Mouse (Mus musculus) ZHBTc4 (cell line): ENCODE data around the gene Adam15.
A peak's percentile ranks its signal among the peaks of the same experiment; 100 is the strongest.

Experiments used
- DNase-seq: peaks from one replicate; pipeline ENCODE4 v3.0.0-alpha.2; 2011; ENCODE audit warnings: low read depth, low spot score

Adam15 gene

DNA sequence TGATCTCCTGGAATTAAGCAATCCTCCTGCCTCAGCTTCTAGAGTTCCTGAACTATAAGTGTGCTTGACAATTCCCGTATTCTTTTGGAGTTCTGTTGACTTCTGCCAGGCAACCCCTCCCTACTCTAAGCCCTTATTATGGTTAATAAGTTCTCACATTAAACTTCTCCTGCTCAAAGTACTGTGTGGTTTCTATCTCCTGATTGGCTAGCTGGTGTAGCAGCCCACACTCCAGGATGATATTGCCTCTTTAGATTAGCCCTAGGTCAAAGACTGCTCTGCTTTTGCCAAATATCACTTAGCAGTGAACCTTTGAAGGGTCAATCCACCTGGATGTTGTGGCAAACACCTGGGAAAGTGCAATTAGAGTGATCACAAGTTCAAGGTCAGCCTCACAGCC is 49.7 kb downstream of the Adam15 start:
- no peak for DNase-seq

DNA sequence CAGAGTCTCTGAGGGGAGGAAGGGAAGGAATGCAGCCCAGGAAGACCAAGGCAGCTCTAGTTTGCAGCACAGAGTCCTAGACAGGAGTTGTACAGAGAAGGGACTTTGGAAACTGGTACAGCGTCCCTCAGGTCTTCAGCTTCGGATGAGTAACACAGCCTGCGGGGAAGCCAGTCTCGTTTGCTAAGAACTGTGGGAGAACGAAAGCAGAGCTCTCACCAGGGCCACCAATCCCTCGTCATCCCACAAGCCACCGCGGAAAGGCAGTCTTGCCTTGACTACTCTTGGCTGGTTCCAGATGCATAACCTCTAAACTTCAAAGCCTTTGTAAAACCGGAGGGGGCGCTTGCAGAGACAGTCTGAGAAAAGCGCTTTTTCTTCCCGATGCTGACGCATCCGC is 50.3 kb downstream of the Adam15 start:
- DNase-seq, result peak; percentile 77

DNA sequence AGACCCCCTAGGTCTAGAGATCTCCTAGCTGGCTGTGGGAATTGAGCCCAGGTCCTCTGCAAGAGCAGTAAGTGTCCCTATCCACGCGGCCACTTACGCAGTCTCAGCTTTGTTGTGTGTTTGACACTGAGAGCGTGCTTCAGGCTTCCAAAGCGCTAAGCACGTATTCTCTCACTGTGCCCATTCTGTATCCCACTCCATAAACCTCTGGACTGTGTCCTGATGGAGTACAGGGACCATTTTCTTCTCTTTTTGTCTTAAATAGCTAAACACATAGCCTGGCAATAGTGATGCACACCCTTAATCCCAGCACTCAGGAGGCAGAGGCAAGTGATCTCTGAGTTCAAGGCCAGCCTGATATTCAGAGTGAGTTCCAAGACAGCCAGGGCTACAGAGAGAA is 50.9 kb downstream of the Adam15 start:
- DNase-seq, result no peak

DNA sequence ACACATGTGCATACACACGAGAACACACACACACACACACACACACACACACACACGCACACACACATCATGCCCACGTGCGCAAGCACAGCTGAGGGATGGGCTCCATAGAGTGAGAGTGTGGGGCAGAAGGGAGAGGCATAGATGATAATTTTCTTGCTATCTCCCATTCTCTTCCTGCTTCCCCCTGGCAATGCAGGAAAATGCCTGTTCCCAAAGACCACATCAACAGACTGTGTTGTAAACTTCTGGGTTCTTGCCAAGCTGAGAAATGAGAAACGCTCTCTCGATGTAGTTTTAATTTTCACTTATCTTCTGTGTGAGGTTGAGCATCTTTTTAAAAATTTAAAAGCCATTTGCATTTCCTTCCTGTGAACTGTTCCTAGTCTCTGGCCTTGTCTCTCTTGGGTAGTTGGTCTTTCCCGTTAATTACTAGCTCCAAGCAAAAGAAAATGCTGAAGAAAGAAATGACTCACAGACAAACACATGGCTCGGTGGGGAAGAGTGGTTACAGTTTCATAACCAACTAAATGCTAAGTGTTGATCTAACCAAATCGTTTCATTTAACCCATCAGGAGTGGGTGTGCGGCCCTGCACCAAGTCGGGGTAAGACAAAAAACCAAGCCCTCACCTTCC is 52.9 kb downstream of the Adam15 start:
- no peak for DNase-seq

DNA sequence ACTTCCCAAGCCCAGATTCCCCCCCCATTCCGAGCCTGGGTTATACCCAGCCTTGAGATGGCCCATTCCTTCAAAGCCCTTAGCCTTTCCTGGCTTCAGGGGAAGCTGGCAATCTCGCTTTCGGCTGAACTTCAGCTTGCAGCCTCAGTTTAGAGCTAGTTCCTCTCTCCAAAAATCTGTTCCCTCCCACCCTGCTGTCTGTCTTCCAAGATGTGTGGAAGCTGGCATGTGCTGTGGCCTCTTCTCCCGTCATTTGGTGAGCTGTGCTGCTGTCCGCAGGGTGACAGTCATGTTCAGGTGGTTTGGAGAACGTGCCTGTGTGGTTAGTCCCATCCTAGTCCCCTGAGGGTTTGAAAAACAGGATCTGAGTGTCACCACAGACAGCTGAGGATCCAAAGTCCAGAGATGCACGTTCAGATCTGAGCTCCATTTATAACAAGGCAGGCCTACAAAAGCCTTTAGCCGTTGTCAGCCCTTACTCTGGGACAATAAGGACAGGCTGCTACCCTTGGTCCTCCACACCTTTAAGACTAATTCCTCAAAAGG is 54.0 kb downstream of the Adam15 start:
- no peak for DNase-seq

DNA sequence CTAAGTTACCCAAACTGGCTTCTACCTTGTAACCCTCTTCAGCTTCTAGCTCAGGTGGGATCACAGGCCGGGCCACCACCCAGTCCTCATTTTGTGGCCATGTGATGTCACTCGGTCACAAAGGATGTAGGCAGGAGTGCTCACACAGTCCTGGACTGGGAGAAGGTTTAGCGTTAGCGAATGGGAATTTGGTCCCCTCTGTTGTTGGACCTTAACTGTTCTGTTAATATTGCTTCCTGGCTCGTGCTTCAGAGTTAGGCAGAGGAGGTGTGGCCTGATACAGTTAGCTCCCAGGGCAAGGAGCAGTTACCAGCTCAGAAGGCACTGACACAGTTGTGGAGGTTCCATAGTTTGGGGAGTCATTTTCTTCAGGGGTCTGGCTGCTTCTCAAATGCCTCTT is 55.6 kb downstream of the Adam15 start:
- DNase-seq, result no peak

DNA sequence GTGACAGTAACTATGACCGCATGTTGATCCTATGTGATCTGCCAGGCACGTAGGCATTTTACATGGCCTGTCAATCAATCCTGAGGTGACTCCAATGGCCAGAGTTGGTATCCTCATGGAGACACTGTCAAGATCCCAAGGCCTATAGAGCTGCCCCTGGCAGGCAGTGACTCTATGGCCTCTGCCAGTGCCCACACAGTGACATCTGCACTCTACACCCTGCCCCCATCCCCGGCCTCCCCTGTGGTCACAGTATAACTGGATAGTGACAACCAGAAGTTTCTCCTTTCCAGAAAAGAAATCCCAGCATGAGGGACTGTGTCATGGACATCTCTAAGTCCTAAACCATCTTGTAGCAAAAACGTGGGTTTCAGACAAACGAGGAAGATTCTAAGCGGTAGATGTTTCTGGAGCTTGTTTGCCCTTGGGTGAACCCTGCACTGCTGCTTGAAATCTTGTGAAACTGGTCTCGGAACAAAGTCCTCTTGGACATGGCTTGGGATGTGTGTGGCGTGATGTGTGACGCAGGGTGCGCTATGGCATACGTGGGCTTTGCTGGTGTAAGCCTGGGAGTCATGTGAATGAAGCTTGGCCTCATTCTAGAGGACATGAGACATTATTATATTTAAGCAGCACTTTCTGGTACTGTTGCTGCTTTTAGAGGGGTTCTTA is 56.4 kb downstream of the Adam15 start:
- no peak for DNase-seq

DNA sequence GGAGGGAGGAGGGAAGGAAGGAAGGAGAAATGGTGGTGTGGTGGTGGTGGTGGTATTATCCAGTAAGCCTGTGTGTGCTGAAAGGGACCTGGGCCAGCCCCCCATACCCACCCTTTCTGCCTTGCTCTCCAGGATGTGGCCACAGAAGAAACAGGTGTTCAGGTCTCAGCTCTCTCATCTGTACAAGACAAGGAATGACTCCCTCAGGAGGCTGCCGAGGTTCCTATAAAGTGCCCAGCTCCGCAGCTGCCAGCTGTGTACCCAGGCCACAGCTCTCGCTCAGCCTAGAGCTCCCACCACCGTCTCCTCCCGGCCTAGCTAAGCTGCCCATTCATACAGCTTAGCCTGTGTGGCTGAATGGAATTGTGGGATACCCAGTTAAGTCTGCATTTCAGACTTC is 57.5 kb downstream of the Adam15 start:
- DNase-seq, result no peak

DNA sequence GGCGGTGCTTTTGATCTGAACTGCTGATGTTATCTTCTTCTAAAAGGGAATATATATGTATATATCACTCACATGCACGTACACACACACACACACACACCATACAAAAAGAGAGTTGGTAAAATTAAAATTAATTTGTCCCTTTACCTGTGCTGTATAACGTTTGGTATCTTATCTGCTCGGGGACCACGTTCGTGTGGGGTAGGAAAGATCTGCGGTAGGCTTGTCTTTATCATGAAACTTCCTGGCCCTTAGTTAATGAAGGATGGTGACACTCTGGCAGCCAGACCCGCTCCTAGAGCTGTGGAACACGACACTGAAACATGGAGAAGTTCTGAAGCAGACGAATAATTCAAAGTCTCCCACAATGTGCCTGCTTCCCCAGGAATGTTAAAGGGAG is 57.9 kb downstream of the Adam15 start:
- no peak for DNase-seq
